Mouse (Mus musculus) forelimb bud, embryonic 11.5 days (tissue): Measurements from ENCODE around the gene Grin3b.
A peak's percentile ranks its signal among the peaks of the same experiment; 100 is the strongest.
"Not testable (repeated sequence)": the region's sequence is repeated elsewhere in the genome, so short reads cannot be mapped to it uniquely, and the experiment has no call there.

Source experiments
- DNase-seq: peaks from one replicate; pipeline ENCODE4 v3.0.0-alpha.2; 2012; ENCODE audit warnings: low read depth, low spot score

Gene Grin3b

GRCm38 (mm10) chr10:79936284-79936910 is 34.1 kb upstream of the Grin3b start:
- no peak for DNase-seq

DNA sequence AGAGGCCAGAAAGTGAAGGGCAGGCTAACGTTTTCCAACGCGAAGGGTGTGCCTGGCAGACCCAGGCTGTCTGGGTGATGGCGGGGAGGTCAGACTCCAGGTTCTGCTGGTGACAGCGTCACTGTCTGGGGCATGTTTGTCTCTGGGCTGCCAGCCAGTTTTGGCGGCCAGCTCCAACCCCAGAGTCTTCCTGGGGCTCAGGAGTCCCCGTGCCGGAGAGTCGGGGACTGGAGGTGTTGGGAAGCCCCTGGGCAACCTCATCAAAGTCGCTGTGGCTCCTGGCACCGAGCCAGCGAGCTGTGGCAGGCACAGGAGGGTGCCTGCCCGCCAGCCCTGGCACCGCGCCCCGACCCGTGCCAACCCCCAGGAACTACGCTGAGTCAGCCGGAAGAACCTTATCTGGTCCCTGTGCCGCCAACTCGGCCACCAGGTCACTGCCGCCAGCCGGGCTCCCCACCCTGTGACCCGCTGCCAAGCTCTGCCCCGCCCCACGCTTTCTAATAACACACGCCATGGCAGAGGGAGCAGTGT is 33.5 kb upstream of the Grin3b start:
- no peak for DNase-seq

DNA sequence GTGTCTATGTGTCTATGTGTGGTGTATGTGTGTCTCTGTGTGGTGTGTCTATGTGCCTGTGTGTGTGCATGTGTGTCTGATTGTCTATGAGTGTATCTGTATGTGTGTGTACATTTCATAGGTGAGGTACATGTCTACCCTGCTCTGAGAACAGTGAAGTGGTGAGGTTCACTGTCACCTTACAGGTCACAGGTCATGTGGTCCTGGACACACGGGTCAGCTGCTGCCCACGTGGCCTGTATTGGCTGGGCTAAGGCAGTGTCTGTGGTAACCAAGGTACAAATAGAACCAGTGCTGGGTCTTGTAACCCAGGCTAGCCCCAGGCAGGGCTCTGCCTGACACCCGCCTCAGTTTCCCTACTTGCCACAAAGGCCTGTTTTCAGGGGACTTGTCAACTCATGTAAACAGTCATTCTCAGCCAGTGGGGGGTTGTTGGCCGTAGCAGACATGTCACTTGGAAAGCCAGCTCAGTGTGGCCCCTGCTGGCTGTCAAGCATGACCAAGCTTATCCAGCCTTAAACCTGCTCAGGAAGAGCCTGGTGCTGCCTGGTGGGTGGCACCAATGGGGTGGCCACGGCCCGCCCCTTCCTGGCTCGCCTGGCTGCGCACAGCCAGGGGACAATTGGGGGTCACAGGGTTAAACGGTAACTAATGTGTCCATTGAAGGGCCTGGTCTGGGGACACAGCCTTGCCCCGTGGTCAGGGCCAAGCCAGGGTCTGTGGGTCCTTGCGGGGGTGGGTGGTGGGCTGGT is 32.6 kb upstream of the Grin3b start:
- DNase-seq = no peak

- no peak for DNase-seq
Observed at GRCm38 (mm10) chr10:79940749-79941148, 29.8 kb upstream of the Grin3b start.

GRCm38 (mm10) chr10:79942988-79943387 is 27.5 kb upstream of the Grin3b start:
- no peak for DNase-seq

- DNase-seq = no peak
Observed at GRCm38 (mm10) chr10:79943471-79943901, 27.0 kb upstream of the Grin3b start.

DNA sequence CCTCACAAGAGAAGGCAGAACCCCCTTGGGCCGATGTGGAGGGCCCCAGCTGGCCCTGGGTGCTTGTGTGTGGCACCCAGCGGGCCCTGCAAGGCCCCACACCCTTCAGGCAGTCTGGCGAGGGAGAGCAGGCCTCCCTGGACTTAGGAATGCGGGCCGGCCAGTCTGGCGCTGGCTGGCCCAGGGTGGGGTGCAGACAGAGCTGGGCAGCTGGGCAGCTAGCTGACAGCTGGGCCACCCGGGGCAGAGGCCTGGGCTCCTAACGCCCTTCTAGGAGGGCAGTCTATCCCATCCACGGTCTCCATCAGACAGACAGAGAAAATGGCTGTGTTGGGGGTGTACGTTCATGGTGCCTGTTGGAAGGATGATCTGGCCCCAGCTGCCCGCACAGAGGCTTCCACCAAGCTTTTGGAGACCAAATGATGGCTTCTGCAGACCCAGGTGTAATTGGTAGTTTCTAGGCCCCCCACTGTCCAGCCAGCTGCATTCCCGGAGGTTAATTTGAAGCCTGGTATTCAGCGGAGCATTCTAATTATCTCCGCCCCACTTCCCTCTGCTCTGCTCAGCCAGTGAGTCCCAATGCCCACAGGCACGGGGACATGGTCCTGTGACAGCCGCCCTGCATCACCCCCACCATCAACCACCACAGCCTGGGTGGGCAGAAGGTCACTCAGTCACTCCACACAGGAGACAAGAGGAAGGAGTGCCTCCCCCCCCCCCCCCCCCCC is 24.8 kb upstream of the Grin3b start:
- DNase-seq = peak; percentile 76

DNA sequence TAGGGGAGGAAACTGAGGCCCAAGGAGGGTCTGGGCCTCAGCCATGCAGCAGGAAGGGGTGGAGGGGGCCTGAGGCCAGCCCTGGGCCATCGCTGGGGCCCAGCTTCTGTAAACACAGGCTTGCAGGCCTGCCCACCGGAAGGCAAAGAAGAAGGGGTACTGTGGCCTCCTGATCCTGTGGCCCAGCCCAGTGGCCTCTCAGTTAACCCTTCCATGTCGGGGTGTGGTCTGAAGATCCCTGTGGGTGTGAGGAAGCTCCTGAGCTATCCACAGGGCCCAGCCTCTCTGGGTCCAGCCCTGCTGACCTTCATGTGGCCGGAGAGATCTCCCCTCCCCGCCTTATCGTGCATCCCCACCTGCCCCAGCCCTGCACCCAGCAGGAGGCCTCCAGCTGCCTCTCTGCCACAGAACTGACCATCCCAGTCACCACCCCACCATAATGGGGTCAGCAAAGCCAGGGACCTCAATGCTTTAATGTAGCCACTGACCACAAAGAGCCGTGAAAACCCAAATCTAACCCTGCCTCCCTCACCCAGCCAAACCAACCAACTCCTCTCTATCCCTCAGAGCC is 23.7 kb upstream of the Grin3b start:
- no peak for DNase-seq

DNA sequence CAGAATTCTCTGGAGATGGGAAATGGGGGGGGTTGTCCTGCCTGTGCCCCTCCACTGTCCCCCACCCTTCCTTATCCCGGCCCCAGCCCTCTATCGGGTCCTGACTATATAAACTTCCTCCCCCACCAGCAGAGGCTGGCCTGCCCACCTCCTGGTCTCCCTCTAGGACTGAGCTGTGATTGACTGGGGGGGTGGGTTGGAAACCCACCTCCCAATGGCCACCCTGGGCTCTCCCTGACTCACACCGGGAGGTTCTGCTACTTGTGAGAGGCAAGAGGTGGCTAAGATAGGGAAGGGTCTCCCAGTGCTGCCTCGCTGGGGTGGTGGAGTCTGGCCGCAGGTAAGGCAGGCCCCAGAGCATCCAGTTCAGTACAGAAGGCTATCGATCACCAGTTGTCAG is 23.0 kb upstream of the Grin3b start:
- DNase-seq = no peak

- no peak for DNase-seq
Observed at GRCm38 (mm10) chr10:79949873-79950272, 20.6 kb upstream of the Grin3b start.

DNA sequence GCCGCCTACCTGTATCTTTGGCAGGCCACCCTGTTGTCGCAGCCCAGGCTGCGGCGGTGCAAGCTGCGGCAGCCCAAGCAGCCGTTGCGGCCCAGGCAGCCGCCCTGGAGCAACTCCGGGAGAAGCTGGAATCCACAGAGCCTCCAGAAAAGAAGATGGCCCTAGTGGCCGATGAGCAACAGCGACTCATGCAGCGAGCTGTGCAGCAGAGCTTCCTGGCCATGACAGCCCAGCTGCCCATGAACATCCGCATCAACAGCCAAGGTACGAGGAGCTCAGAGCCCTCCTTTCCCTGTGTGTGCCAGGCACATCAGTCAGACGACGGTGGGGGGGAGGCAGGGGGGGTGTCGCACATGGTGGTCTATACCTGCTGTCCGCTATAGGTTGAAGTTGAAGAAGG is 19.9 kb upstream of the Grin3b start:
- no peak for DNase-seq

GRCm38 (mm10) chr10:79953946-79954345 is 16.6 kb upstream of the Grin3b start:
- no peak for DNase-seq

GRCm38 (mm10) chr10:79955691-79956090 is 14.8 kb upstream of the Grin3b start:
- no peak for DNase-seq

DNA sequence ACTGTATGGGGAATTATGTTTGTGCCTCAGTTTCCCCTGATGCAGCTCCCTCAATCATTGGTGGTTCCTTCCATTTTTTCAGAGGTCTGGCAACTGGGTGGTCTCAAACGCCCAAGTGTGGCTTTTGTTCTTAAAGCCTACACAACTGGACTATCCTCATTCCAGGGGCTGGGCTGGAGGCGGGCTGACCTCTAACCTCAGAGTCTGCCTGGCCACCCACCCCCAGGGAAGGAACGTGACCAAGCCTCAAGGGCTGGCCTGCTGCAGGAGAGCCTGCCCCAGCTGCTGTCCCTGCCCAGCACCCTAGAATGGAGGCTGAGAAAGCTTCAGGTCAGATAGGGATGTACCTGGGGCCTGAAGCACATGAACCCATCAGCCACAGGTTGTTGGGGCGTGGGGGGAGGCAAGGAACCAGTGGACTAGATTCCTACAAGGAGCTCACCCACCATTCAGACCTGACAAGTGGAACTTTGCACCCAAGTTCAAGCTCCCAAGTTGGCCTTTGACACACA is 13.8 kb upstream of the Grin3b start:
- DNase-seq = no peak

- peak; percentile 73 for DNase-seq
Observed at GRCm38 (mm10) chr10:79958140-79958816, 12.2 kb upstream of the Grin3b start.

- not testable (repeated sequence) for DNase-seq
Observed at GRCm38 (mm10) chr10:79959412-79959811, 11.1 kb upstream of the Grin3b start.

- peak; percentile 100 for DNase-seq
Observed at GRCm38 (mm10) chr10:79959847-79960601, 10.5 kb upstream of the Grin3b start, which contains the start of gene Wdr18. Gene Wdr18, plus strand, starts transcription at chr10:79960152.

- DNase-seq = no peak
Observed at GRCm38 (mm10) chr10:79960671-79961294, 9.7 kb upstream of the Grin3b start.

DNA sequence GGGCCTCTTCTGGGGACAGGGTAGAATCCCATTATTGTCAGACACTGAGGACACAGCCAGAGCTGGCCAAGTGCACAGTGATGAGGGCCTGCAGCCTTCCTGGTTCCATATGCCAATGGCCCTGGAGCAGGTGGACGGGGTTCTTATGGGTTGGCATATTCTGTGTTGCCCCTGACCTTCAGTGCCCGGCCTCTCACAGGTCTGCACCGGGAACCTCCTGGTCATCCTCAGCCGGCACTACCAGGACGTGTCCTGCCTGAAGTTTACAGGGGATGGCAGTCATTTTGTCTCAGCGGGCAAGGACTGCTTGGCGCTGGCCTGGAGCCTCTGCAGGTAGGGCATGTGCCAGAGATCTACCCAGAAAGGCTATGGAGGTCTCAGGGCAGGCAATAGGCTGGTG is 5.8 kb upstream of the Grin3b start:
- no peak for DNase-seq

- DNase-seq = no peak
Observed at GRCm38 (mm10) chr10:79965325-79965724, 5.2 kb upstream of the Grin3b start.
